Mouse (Mus musculus) ovary, postnatal 36 days (tissue): ENCODE results near the gene Gm33543.

Source experiments
- DNase-seq: peaks from one replicate; pipeline ENCODE4 v3.0.0; 2022; ENCODE audit warnings: low spot score, mixed read lengths

The Gm33543 gene

DNA sequence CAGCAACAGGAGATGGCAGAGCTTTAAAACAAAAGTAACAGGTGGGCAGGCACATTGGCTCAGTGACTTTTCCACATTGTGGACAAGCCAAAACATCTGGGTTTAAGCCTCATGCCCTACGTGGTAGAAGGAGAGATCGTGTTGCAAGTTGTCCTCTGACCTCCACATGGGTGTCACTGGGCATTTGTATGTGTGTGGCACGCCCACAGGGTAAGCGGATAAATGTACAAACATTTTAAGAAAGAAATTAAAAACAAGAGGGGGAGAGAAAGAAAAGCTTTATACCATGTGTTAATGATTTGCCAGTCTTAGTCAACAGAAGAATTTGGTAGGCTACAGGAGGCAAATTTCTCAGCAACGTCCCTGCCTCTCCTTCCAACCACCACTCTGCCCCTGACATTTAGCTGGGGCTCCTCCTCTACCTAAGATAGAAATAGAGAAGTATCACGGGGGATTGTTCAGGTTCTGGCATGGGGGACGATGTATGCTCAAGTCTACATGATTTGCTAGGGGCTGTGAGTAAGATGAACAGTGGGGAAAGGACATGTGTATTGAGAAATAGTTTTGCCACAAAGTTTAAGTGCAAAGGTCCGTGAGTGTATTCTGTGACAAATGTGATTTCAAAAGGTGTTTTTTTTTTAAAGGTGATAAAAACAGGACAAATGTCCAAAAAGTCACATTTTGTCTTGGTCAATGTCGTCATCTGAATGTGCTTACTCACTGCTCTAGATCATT is 6.0 kb downstream of the Gm33543 start:
- DNase-seq = no peak

DNA sequence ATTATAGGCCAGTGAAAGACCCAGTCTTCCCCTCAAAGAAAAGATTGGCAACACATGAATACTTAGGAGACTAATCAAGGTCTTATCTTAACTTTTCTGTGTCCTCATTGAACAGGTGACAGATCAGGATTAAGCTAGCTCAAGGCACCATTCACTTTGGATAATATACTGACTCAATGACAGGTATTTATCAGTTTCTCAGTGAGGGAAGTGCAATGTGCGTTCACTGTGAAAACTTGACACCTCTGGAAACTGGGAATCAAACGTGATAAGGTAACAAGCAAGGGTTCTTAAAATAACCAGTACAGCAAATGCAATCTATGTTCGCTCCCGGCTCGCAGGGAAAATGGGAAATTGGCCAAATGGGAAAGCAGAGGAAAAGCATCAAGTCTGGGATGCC is 11.8 kb downstream of the Gm33543 start:
- no peak for DNase-seq

DNA sequence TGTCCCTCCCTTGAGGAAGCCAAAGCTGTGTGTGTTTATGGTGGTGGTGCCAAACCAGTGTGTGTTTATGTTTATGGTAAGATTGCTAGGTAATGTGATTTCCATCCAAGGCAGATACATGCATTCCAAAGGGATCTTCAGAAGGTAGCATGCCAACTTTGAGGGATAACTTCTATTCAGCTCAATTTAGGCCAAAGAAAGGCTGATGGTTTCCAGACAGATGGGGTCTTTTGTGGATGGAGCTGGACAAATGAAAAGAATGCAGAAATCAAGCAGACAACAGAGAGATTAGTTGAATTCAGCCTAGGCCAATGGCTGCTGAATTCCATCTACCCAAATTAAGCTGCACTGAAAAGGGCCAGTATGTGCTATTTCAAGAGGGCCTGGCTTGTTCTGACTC is 13.3 kb downstream of the Gm33543 start:
- no peak for DNase-seq

DNA sequence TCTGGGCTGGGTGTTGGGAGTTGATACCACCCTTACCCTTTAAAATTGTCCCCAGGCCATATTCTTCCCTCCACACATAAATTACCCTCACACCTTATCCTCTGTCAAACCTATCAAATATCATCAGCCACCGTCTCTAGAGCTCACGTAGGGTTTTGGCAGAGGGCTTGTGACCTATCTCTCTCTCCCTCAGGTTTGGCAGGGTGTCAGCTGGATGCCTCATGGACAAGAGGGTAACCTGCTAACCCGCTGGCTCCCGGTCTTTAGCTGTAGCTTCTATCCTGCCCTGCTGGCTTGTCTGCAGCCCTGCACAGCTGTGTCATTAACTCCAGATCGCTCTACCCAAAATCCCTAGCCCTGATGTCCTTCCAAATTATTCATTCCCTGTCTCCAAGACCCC is 14.4 kb downstream of the Gm33543 start:
- no peak for DNase-seq

DNA sequence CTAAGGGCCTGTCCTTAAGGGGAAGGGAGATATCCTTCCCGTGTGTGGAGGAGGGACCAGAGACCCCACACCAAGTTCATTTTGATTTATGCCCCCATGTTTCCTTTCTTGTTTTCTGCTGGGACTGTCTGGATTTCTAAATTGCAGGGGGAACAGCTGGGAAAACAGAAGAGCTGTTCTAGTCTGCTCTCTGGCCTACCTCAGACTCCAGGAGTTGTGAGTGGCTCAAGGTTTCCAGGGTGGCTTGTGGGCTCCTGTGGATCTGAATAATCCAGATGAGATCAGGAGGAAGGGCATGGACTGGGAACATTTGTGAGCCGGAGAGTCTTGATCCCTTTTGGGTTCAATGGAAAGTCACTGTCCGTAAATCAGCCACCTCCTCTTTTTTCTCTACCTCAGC is 17.1 kb downstream of the Gm33543 start:
- DNase-seq = no peak

DNA sequence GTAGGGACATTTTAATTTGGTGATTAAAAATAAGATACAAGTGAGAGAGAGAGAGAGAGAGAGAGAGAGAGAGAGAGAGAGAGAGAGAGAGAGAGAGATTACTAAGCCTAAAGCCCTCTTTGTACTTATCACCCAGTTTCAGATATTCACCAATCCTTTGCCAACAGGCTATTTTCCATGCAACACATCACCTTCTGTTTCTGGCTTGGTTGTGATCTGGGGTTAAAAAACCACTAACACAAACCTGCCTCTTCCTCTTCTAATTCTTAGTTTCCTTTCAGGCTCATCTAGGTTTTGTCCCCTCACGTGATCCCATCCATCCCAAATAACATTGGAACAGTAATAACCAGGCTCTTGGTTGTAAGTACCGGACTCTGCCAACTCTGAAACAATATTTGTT is 24.2 kb downstream of the Gm33543 start:
- DNase-seq = no peak

DNA sequence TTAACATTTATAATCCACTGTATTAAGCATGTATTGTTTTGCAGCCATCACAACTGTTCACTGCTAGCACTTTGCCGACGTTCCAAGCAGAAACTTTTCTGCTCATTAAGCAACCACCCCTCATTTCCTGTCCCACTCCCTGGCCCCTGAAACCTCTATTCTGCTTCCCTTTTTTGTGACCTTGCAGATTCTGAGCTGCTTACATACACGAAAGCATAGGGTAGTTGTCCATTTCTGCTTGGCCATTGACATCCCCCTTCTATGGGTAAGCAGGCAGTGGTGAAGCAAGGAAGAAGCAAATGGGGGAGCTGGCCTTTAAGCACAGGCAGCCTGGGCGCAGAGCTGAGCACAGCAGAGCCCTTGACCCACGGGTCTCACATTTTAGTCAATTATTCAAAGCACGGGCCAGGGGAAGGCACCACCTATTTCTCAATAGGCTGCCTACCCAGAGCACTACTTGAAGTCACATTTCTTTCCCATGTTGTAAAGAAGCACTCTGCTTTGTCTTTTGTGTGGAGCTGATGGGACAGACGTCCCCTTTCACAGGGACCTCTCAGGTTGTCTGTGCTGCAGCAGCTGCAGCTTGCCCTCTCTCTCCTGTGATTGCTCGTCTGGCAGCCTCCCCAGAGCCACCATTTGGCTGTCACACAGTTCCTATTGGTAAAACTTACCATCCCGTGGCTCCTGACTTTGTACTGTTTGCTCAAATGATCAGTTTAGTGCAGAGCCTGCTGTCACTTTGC is 25.1 kb downstream of the Gm33543 start:
- DNase-seq = no peak

DNA sequence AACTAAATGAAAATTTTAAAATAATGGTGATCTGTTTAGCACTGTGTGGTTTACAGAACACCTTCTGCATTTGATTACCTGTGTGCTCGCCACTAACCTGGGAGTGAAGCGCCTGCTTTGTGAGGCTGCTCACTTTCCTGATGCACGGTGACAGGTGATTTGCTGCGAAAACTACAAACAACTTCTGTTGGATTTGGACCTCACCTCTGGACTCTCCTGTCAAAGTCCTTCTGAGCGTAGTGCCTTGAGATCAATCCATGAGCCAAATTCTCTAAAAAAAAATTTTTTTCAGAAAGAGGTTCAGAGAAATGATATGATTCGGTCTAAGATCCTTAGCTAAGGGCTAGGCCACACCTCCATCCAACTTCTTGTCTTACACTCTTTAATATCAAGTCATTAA is 28.4 kb downstream of the Gm33543 start:
- DNase-seq = no peak

DNA sequence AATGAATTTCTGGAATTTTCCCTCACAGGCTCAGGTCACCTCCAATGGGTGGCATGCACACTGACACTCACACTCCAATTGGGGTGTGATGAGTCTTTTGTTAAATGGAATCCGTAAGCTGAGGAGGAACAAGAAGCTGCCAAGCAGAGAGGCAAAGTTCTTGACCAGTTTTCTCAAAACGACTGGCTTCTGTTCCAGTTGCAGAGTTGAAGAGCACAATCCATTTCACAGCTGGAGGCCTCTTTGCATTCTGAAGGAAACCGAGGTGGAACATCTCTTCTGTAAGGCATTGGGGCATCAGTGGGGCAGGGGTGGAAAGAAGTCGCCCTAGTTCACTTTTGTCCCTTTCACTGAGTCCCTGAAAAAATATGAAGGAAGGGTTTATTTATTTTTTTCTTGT is 30.9 kb downstream of the Gm33543 start:
- no peak for DNase-seq

DNA sequence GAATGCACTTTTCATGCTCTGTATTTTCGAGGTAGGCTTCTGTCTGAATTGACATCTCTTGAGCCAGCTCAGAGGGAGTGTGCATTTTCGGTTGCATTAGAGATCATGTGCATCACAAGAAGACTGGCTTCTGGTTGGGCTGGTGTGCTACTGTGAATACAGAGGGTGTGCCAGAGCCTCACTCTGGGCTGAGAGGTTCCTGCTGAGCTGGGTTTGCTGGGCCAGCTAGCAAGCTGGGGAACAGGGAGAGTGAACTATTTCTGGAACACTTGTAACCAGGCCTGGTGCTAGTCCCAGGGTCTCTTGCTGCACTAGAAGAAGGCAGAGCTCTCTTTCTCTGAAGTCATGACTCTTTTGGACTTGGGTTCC is 41.3 kb downstream of the Gm33543 start:
- DNase-seq = no peak

DNA sequence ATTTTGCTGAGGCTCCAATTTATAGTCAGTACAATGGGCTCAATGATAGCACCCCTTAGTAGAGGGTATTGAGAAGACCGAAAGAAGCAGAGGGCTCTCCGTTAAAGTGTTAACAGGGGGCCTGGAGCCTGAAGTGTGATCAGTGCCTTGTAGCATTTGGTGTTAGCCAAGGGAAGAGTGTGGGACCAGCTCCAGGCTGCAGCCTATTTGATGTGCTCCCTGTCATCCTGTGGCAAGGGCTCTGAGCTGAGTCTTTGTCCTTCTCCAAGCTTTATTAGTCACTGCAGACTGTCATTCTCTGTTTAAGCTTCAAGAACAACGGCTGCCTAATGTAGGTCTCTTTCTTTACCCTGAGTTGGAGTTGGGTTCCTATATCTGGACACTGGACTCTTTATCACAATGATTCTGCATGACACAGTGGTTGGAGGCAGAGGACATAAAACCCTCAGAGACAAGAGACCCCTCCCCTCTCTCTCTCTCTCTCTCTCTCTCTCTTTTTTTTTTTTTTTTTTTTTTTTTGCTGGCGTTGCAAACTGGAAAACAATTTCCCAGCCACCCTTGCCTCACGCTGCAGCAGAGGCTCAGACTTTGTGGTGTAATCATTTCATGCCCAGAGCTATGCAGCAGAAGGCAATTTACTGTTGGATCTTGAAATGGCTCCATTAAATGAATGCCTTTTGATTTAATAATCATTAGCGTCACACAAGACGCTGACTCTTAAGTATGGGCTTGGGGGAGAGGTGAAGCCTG is 41.9 kb downstream of the Gm33543 start:
- DNase-seq = no peak

DNA sequence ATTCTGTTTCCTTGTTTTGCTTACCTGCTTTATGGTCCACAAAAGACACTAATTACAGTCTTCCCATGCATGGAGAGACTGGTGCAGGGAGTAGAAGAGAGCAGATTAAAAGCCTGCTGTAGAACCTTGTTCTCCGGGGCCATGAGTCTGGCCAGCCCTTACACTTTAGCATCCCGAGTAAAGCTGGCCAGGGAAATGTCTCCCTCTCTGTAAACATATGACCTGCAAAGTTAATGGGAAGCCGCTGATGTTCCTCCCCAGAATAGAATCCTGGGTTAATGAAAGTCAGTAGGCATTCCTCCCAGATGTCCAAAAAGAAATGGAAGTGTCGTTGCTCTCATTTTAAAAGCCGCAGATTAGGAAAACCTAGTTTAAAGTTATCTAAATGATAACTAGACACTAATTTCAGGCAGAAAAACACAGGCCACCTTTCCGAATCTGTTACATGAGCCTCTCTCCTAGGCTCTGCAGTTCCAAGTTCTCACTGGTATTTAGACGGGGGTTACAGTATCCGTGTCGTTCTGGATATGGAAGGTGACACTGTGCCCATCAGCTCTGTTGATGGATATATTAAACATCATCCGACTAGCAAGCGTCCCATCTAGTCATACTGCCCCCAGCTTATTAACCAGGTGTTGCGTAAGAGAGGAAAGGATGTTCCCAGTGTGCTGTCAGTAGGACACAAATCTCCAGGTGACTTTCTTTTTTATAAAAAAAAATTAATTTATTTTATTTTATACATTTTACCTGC is 44.9 kb downstream of the Gm33543 start:
- no peak for DNase-seq

DNA sequence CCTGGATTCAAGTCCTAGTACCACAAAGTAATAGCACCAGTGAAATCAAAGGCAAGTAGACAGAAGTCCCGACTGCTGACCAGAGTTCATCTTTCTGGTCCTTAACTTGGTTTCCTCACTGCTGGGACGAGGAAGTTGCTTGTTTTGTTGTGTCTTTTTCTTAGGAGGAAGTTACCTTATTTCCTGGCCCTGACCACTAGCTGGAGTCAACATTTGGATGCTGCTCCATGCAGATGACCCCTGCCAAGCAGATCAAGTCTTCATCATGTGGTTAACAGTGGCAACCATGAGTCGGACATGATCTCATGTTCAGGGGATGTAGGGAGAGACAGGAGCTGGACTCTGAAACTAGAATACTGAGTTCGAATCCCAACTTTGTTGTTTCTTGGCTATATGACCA is 47.2 kb downstream of the Gm33543 start:
- DNase-seq = no peak

DNA sequence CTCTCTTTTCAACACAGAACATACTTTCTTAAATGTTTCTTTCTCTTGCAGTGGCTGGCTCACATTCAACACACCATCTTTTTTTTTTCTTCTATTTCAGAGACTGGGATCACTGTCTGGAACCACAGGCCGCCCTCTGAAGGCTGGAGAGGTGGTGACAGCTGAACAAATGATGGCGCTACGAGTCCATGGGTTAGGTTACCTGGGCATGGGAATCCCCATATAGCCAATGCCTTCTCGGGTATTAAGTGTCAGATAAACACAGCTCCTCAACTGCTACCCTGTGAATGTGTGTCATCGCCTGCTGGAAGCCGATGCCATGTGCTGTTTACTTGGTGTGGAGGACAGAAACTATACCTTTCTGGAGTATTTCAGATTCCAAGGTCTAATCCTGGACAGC is 48.0 kb downstream of the Gm33543 start:
- DNase-seq = no peak

DNA sequence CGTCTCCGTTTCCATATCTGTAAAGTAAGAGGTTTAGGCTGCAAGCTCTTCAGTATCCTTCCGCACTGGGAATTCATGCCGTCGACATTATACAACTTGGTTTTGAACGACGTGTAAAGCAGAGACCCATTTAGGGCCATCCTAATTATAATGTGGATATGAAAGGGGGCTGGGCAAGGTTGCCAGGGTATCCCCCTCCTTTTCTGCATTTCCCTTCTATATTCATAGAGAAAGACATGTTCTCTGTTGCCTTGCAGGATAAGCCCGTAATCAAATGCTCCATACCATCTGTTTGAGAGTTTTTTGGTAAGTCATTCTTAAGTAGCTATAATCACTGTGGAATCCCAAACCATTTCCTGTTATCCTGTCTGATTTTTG is 51.3 kb downstream of the Gm33543 start:
- no peak for DNase-seq

DNA sequence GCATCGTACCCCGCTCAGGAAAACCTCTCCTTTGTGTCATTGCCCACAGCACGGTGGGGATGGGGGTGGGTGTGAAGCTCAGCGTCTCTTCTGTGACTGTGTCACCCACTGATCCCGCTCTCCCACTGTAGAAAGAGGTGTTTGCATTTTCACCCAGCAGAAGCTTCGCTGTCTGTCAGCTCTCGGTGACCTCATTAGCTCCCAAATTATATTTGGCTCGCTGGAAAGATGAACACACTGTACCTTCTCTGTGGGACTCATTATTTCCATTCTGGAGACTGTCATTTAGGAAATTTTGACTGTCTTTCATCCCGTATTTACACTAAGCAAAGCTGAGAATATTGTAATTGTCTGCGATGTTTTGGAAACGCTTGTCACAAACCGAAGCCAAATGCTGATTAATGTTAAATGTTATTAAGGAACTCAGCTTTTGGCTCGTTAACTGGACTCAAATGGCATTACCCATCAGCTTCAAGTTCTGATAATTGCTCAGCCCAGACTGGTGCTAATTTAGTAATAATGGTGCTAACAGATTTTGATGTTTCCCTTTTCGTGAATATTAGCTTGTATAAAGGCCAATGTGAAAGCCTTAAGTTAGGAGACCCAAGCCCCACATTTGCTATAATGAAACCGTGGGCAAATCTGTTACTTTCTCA is 51.8 kb downstream of the Gm33543 start:
- no peak for DNase-seq

DNA sequence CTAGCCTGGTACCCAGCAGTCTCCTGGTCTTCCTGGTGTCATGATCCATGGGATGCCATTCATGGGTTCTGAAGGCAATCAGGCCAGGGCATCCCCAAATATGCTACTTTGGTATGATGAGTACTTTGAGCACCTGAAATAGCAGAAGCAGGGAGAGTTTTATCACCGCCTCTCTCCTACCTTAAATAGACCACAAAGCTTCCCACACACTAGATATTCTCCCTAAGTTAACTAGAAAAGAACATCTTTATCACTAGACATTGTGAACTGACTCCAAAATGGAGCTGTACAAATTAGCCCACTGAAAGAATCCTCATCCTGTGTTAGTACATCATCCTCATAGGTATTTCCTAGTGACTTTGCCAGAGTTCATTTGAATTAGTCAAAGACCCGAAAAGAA is 55.6 kb downstream of the Gm33543 start:
- DNase-seq = no peak

DNA sequence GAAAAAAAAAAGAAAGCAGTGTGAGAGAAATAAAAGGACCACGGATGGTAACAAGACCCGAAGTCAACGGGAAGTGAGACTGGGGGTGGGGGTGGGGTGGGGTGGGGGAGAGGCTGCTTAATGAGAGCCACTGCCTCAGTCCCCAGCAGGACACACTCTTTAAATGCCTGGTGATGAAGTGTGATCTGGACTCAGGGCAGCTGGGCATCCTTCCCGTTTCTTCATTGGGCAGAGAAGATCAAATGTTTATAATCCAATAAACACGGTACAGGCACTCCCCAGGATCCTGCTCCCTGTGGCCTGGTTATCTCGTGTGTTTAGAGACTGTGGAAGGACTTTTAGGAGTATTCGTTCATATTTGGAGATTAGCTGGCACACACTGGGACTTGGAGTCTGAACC is 57.9 kb downstream of the Gm33543 start:
- no peak for DNase-seq

DNA sequence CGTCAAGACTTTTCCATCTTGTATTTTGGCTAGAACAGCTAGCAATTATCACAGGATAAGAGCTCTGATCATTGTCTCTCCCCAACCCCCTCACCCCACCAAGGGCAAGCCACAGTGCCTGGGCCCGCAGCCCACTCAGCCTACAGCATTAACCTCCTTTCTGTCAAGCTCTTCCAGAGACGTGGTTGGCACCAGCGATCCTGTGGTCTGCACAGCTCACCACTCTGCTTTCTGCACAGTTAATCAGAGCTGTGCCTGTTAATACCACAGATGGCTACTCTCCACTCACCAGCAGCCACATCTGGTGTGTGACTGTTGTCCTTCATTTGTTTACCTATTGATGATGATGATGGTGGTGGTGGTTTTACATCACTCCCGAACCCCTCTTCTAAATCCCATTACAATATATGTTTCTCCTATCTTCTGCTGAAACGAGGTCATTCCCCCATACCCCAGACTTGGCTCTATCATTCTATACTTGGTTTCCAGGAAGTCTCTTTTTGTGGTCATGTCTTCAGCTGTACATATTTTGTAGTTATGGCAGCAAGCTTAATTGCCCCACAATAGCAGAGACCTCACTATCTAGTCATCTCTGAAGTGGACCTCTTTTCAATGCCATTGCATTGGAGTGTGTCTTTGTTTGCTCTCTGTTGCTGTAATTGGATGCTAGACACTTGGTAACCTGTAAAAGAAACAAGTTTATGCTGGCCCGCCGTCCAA is 61.7 kb downstream of the Gm33543 start:
- DNase-seq = no peak

DNA sequence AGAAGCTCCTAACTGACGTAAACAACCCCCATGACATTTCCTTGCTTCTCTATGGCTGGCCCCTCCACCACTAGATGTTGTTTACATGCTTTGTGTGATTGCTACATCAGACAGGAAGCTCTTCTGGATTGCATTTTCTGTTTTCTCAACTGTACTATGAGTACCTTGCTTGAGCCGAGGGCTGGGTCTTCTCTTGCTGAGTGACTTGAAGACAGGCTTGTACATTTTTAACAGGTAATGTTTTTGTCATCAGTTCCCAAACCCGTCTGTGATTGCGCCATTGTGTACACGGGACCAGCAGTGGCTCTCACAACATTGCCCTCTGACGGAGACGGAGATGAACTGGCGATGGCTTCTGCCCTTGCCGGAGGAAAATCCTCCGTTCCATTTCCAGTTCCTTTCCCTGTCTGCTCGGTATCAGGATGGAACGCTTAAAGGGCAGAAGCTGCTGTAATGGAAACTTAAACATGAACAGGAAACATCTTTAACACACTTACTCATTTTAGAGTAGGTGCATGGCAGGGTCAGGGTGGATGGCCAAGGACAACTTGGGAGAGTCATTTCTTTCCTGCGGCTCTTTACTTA is 62.8 kb downstream of the Gm33543 start:
- no peak for DNase-seq

DNA sequence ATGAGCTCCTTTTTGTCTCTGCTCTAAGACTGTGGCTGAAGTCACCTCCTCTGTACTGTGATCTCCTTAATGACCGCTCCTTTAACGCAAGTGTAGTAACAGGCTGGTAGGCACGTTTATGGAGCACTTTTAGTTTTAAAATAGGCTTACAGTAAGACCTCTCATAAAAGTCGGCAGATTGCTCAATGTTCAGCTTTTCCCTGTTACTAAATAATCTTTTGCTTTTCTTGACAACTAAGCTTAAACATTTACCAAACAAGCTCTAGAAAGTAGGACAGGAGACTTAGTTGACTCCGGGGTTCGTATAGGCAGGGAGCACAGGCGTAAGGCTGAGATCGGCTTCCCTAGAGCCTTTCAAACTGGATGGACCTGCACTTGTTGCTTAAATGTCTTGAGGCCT is 64.1 kb downstream of the Gm33543 start:
- no peak for DNase-seq
